Mouse (Mus musculus): ENCODE results near the gene Rgmb. TPM values are rescaled to one million over a fixed set of nuclear protein-coding genes. Genes with fewer than 3 reads are reported as not detected.

Gene Rgmb
- 100 to 1,000 TPM; 108 to 113 TPM for total RNA-seq (2021)
- long read RNA-seq, full-length matches to known transcripts: 29 of 46 reads
- long read RNA-seq, partial matches to known transcripts: 3 of 46 reads
- long read RNA-seq, other reads (novel, unspliced or antisense): 14 of 46 reads

GRCm38 (mm10) chr17:15830766-15831644 lies at the start of gene Rgmb:
TSS of gene Rgmb (minus strand) at chr17:15831039.
- peak in 1 of 2 experiments; percentile 54 for DNase-seq (ENCODE audit: low spot score in 2 of 2)

- DNase-seq (ENCODE audit: low spot score in 2 of 2): no peak
Measured at GRCm38 (mm10) chr17:15874765-15875164, 43.9 kb upstream of the Rgmb start.

GRCm38 (mm10) chr17:15872093-15872492 lies 41.3 kb upstream of the Rgmb start:
- no peak for DNase-seq (ENCODE audit: low spot score in 2 of 2)

- DNase-seq (ENCODE audit: low spot score in 2 of 2): no peak
Measured at GRCm38 (mm10) chr17:15865249-15865648, 34.4 kb upstream of the Rgmb start.

- DNase-seq (ENCODE audit: low spot score in 2 of 2): no peak
Measured at GRCm38 (mm10) chr17:15862355-15862754, 31.5 kb upstream of the Rgmb start.

- DNase-seq (ENCODE audit: low spot score in 2 of 2): no peak
Measured at GRCm38 (mm10) chr17:15853121-15853520, 22.3 kb upstream of the Rgmb start.

- no peak for DNase-seq (ENCODE audit: low spot score in 2 of 2)
Measured at GRCm38 (mm10) chr17:15850544-15850943, 19.7 kb upstream of the Rgmb start.

GRCm38 (mm10) chr17:15841425-15841824 lies 10.6 kb upstream of the Rgmb start:
- DNase-seq (ENCODE audit: low spot score in 2 of 2): no peak

- no peak for DNase-seq (ENCODE audit: low spot score in 2 of 2)
Measured at GRCm38 (mm10) chr17:15832398-15832797, 1.6 kb upstream of the Rgmb start.

- DNase-seq (ENCODE audit: low spot score in 2 of 2): peak in 1 of 2 experiments; percentile 42
Measured at GRCm38 (mm10) chr17:15831810-15832209, 971 bp upstream of the Rgmb start.

GRCm38 (mm10) chr17:15830171-15830765 lies 571 bp downstream of the Rgmb start:
- DNase-seq (ENCODE audit: low spot score in 2 of 2): no peak

GRCm38 (mm10) chr17:15829198-15830170 lies 1.4 kb downstream of the Rgmb start:
- peak in 1 of 2 experiments; percentile 30 for DNase-seq (ENCODE audit: low spot score in 2 of 2)

- DNase-seq (ENCODE audit: low spot score in 2 of 2): no peak
Measured at GRCm38 (mm10) chr17:15828131-15828917, 2.5 kb downstream of the Rgmb start.

GRCm38 (mm10) chr17:15826928-15827327 lies 3.9 kb downstream of the Rgmb start:
- no peak for DNase-seq (ENCODE audit: low spot score in 2 of 2)

GRCm38 (mm10) chr17:15826444-15826909 lies 4.4 kb downstream of the Rgmb start:
- DNase-seq (ENCODE audit: low spot score in 2 of 2): peak; percentile 98 to 99

- DNase-seq (ENCODE audit: low spot score in 2 of 2): peak; percentile 57 to 68
Measured at GRCm38 (mm10) chr17:15825481-15826396, 5.1 kb downstream of the Rgmb start.

GRCm38 (mm10) chr17:15824854-15825253 lies 6.0 kb downstream of the Rgmb start:
- DNase-seq (ENCODE audit: low spot score in 2 of 2): no peak

- no peak for DNase-seq (ENCODE audit: low spot score in 2 of 2)
Measured at GRCm38 (mm10) chr17:15824337-15824736, 6.5 kb downstream of the Rgmb start.

GRCm38 (mm10) chr17:15823838-15824237 lies 7.0 kb downstream of the Rgmb start:
- no peak for DNase-seq (ENCODE audit: low spot score in 2 of 2)
